Mouse (Mus musculus): ENCODE data around the gene Nubp2. TPM values are rescaled to one million over a fixed set of nuclear protein-coding genes. Genes with fewer than 3 reads are reported as not detected.

Gene Nubp2
- total RNA-seq (2014; fragmentation: Nextera tagmentation) (92.9 and 95.7 TPM in 2 replicates), total RNA-seq (2017) (46.9 and 58.5 TPM in 2 replicates), polyA plus RNA-seq (2012) (79.9 and 103 TPM in 2 replicates)

GRCm38 (mm10) chr17:24886134-24886931 lies at the start of gene Nubp2, which contains the start of gene Spsb3:
Gene Nubp2, minus strand, starts transcription at chr17:24886349.
Gene Spsb3, plus strand, starts transcription at chr17:24886643.
- Histone ChIP-seq H3K4me3 (ENCODE audit: low read depth, low read length) (peak within 1 kb of the TSS; percentile 95), H3K4me1 (ENCODE audit: insufficient read depth, low read depth, low read length) (peaks cover 77% of the 10 kb centered on the region), H3K9me3 (replicated peaks) (no peaks in the 10 kb centered on the region), H3K36me3 (replicated peaks) (peaks cover 79% of the 10 kb centered on the region), H3K27me3 (ENCODE audit: insufficient read depth, low read length) (no peaks in the 10 kb centered on the region)
- ATAC-seq (ENCODE audit: extremely low read depth, insufficient number of reproducible peaks, low FRiP score, poor library complexity, severe bottlenecking) = peak; percentile 96
- no peak for TF ChIP-seq TAL1 (conservative IDR thresholded peaks at IDR 0.05; ENCODE audit: low read depth, low read length)
- no peak for TF ChIP-seq POLR2AphosphoS5 (IDR thresholded peaks at IDR 0.05; ENCODE audit: insufficient replicate concordance, low read depth, low read length)
- no peak for TF ChIP-seq GATA1 (IDR thresholded peaks at IDR 0.05; ENCODE audit: borderline replicate concordance, low read length)
- TF ChIP-seq CTCF (IDR thresholded peaks at IDR 0.05; ENCODE audit: low read depth, low read length) = no peak
- no peak for TF ChIP-seq GATA2 (IDR thresholded peaks at IDR 0.05; ENCODE audit: borderline replicate concordance, low read depth, low read length)
- DNase-seq (ENCODE audit: low spot score) = peak; percentile 99

DNA sequence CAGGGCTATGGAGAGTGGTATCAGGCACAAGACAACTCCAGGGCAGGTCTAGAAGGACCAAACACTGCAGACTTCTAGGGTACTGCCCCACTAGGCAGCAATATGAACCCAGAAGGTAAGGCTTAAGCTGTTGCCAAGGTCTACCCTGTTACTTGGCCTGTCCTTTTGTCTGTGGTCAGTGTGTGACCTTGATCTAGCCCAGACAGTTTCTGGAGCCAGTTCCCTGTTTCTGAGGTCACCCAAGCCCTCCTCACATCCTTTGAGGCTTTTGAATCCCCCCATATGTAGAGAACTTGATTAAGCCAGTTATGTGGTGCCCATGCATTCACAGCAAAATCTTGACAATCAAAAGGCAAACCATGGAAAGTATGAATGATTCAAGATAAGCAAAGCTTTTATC lies 49.5 kb upstream of the Nubp2 start:
- TF ChIP-seq GATA1 (IDR thresholded peaks at IDR 0.05; ENCODE audit: borderline replicate concordance, low read length) = no peak
- TF ChIP-seq POLR2AphosphoS5 (IDR thresholded peaks at IDR 0.05; ENCODE audit: insufficient replicate concordance, low read depth, low read length) = no peak
- no peak for TF ChIP-seq TAL1 (conservative IDR thresholded peaks at IDR 0.05; ENCODE audit: low read depth, low read length)
- no peak for TF ChIP-seq GATA2 (IDR thresholded peaks at IDR 0.05; ENCODE audit: borderline replicate concordance, low read depth, low read length)
- no peak for TF ChIP-seq CTCF (IDR thresholded peaks at IDR 0.05; ENCODE audit: low read depth, low read length)
- no peak for DNase-seq (ENCODE audit: low spot score)
- H3K36me3 ChIP-seq (replicated peaks) = peaks cover 54% of the 10 kb centered on the region
- peaks cover 39% of the 10 kb centered on the region for H3K4me1 ChIP-seq (ENCODE audit: insufficient read depth, low read depth, low read length)
- peak overlapping the region; percentile 90 for H3K4me3 ChIP-seq (ENCODE audit: low read depth, low read length)
- ATAC-seq (ENCODE audit: extremely low read depth, insufficient number of reproducible peaks, low FRiP score, poor library complexity, severe bottlenecking) = no peak
- no peaks in the 10 kb centered on the region for H3K9me3 ChIP-seq (replicated peaks)
- H3K27me3 ChIP-seq (ENCODE audit: insufficient read depth, low read length) = no peaks in the 10 kb centered on the region

DNA sequence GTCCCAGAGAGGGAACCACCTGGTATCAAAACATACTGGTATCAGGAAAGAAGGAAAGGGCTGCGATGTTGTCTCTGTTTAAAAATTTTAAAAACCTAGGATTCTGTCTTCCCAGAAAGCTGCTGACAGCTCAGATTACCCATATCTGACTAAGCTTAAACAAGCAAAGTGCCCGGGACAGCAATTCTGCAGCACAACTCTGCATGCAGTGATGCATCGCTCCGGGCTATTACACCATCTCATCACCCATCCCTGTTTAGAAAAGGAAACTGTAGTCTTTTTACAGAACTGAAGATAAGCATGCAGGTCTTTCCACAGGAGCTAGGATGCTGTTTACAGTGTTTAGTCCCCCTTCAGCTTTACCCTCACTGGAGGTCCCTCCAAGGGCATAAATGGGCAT lies 48.8 kb upstream of the Nubp2 start:
- no peak for ATAC-seq (ENCODE audit: extremely low read depth, insufficient number of reproducible peaks, low FRiP score, poor library complexity, severe bottlenecking)
- H3K9me3 ChIP-seq (replicated peaks) = no peaks in the 10 kb centered on the region
- H3K27me3 ChIP-seq (ENCODE audit: insufficient read depth, low read length) = no peaks in the 10 kb centered on the region
- H3K4me3 ChIP-seq (ENCODE audit: low read depth, low read length) = peak overlapping the region; percentile 90; the same call in 1 of the 2 replicates
- no peak for DNase-seq (ENCODE audit: low spot score)
- TF ChIP-seq POLR2AphosphoS5 (IDR thresholded peaks at IDR 0.05; ENCODE audit: insufficient replicate concordance, low read depth, low read length) (no peak), TAL1 (conservative IDR thresholded peaks at IDR 0.05; ENCODE audit: low read depth, low read length) (no peak), GATA1 (IDR thresholded peaks at IDR 0.05; ENCODE audit: borderline replicate concordance, low read length) (no peak), CTCF (IDR thresholded peaks at IDR 0.05; ENCODE audit: low read depth, low read length) (no peak), GATA2 (IDR thresholded peaks at IDR 0.05; ENCODE audit: borderline replicate concordance, low read depth, low read length) (no peak)
- H3K36me3 ChIP-seq (replicated peaks) = peaks cover 52% of the 10 kb centered on the region
- peaks cover 39% of the 10 kb centered on the region for H3K4me1 ChIP-seq (ENCODE audit: insufficient read depth, low read depth, low read length)

- ATAC-seq (ENCODE audit: extremely low read depth, insufficient number of reproducible peaks, low FRiP score, poor library complexity, severe bottlenecking) = no peak
- Histone ChIP-seq H3K36me3 (replicated peaks) (peaks cover 58% of the 10 kb centered on the region), H3K4me3 (ENCODE audit: low read depth, low read length) (no peak overlapping the region)
Measured at GRCm38 (mm10) chr17:24933163-24933562, 47.0 kb upstream of the Nubp2 start.

GRCm38 (mm10) chr17:24932431-24932830 lies 46.3 kb upstream of the Nubp2 start:
- peaks cover 60% of the 10 kb centered on the region for H3K36me3 ChIP-seq (replicated peaks)
- peaks cover 39% of the 10 kb centered on the region for H3K4me1 ChIP-seq (ENCODE audit: insufficient read depth, low read depth, low read length)
- H3K27me3 ChIP-seq (ENCODE audit: insufficient read depth, low read length) = no peaks in the 10 kb centered on the region
- TF ChIP-seq TAL1 (conservative IDR thresholded peaks at IDR 0.05; ENCODE audit: low read depth, low read length) = no peak
- no peak for TF ChIP-seq POLR2AphosphoS5 (IDR thresholded peaks at IDR 0.05; ENCODE audit: insufficient replicate concordance, low read depth, low read length)
- TF ChIP-seq GATA1 (IDR thresholded peaks at IDR 0.05; ENCODE audit: borderline replicate concordance, low read length) = no peak
- no peak for TF ChIP-seq GATA2 (IDR thresholded peaks at IDR 0.05; ENCODE audit: borderline replicate concordance, low read depth, low read length)
- no peak for TF ChIP-seq CTCF (IDR thresholded peaks at IDR 0.05; ENCODE audit: low read depth, low read length)
- ATAC-seq (ENCODE audit: extremely low read depth, insufficient number of reproducible peaks, low FRiP score, poor library complexity, severe bottlenecking) (no peak), DNase-seq (ENCODE audit: low spot score) (no peak)
- no peak overlapping the region for H3K4me3 ChIP-seq (ENCODE audit: low read depth, low read length)
- H3K9me3 ChIP-seq (replicated peaks) = no peaks in the 10 kb centered on the region

More at GRCm38 (mm10) chr17:24933163-24933562, 47.0 kb upstream of the Nubp2 start:
- TF ChIP-seq TAL1 (conservative IDR thresholded peaks at IDR 0.05; ENCODE audit: low read depth, low read length) (no peak), POLR2AphosphoS5 (IDR thresholded peaks at IDR 0.05; ENCODE audit: insufficient replicate concordance, low read depth, low read length) (no peak), CTCF (IDR thresholded peaks at IDR 0.05; ENCODE audit: low read depth, low read length) (no peak), GATA2 (IDR thresholded peaks at IDR 0.05; ENCODE audit: borderline replicate concordance, low read depth, low read length) (no peak)
- no peak for DNase-seq (ENCODE audit: low spot score)
- Histone ChIP-seq H3K9me3 (replicated peaks) (no peaks in the 10 kb centered on the region), H3K27me3 (ENCODE audit: insufficient read depth, low read length) (no peaks in the 10 kb centered on the region), H3K4me1 (ENCODE audit: insufficient read depth, low read depth, low read length) (peaks cover 39% of the 10 kb centered on the region)

DNA sequence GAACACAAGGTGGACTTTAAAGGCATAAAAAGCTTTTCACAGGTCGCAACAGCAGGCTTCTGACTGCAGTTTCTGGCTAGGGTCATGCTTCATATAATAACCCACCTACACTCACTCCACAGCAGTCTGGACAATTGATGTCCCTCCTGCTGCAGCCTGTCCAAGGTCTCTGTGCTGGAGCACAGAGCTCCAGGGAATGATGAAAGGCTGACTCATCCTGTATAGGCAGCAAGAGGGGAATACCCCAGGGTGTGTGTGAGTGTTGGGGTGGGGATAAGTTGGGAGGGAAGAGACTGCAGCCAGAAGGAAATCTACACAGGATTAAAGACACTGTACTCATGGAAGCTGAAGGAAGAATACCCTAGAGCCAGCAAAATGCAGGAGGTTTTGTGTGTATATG lies 43.4 kb upstream of the Nubp2 start:
- Histone ChIP-seq H3K4me3 (ENCODE audit: low read depth, low read length) (no peak overlapping the region), H3K9me3 (replicated peaks) (no peaks in the 10 kb centered on the region), H3K36me3 (replicated peaks) (peaks cover 78% of the 10 kb centered on the region), H3K4me1 (ENCODE audit: insufficient read depth, low read depth, low read length) (peaks cover 16% of the 10 kb centered on the region), H3K27me3 (ENCODE audit: insufficient read depth, low read length) (no peaks in the 10 kb centered on the region)
- ATAC-seq (ENCODE audit: extremely low read depth, insufficient number of reproducible peaks, low FRiP score, poor library complexity, severe bottlenecking) (no peak), DNase-seq (ENCODE audit: low spot score) (no peak)
- TF ChIP-seq GATA2 (IDR thresholded peaks at IDR 0.05; ENCODE audit: borderline replicate concordance, low read depth, low read length) = no peak
- TF ChIP-seq POLR2AphosphoS5 (IDR thresholded peaks at IDR 0.05; ENCODE audit: insufficient replicate concordance, low read depth, low read length) = no peak
- no peak for TF ChIP-seq GATA1 (IDR thresholded peaks at IDR 0.05; ENCODE audit: borderline replicate concordance, low read length)
- TF ChIP-seq TAL1 (conservative IDR thresholded peaks at IDR 0.05; ENCODE audit: low read depth, low read length) = no peak
- no peak for TF ChIP-seq CTCF (IDR thresholded peaks at IDR 0.05; ENCODE audit: low read depth, low read length)
